Mouse (Mus musculus) neural tube, embryonic 11.5 days (tissue): ENCODE results near the gene Tspyl2. TPM values are rescaled to one million over a fixed set of nuclear protein-coding genes. Genes with fewer than 3 reads are reported as not detected.

Experiments
- ATAC-seq: fragments of 200-750 bp; cut with Nextera tagmentation; 2 replicates; pipeline ENCODE4 v1.8.0; 2017; ENCODE audit warnings: moderate number of reproducible peaks, mild to moderate bottlenecking, moderate TSS enrichment, moderate library complexity; ENCODE audit not compliant: insufficient read depth, low FRiP score, low TSS enrichment
- DNase-seq: peaks from one replicate; pipeline ENCODE4 v3.0.0-alpha.2; 2015; ENCODE audit warnings: low spot score
- H3K27ac ChIP-seq: fragments of 300-500 bp; sonication (generic); 2 replicates; pipeline ENCODE4 v1.5.1; 2014; ENCODE audit warnings: low read depth, mild to moderate bottlenecking, low read length
- H3K27me3 ChIP-seq: fragments of 300-500 bp; sonication (generic); 2 replicates; pipeline ENCODE4 v1.6.1; 2014; ENCODE audit warnings: mild to moderate bottlenecking, low read length, mixed read lengths; ENCODE audit not compliant: control insufficient read depth, insufficient read depth
- H3K36me3 ChIP-seq: fragments of 300-500 bp; sonication (generic); 2 replicates; pipeline ENCODE4 v1.6.1; 2014; ENCODE audit warnings: mild to moderate bottlenecking, low read length, moderate library complexity, mixed read lengths; ENCODE audit not compliant: control insufficient read depth, insufficient read depth
- H3K4me1 ChIP-seq: fragments of 300-500 bp; sonication (generic); 2 replicates; pipeline ENCODE4 v1.6.1; 2014; ENCODE audit warnings: low read length, mixed read lengths; ENCODE audit not compliant: control insufficient read depth, insufficient read depth
- H3K4me2 ChIP-seq: fragments of 300-500 bp; sonication (generic); 2 replicates; pipeline ENCODE4 v1.6.1; 2014; ENCODE audit warnings: low read depth, mild to moderate bottlenecking, moderate library complexity
- H3K4me3 ChIP-seq: fragments of 300-500 bp; sonication (generic); 2 replicates; pipeline ENCODE4 v1.5.1; 2014; ENCODE audit warnings: low read depth, low read length
- H3K9ac ChIP-seq: fragments of 300-500 bp; sonication (generic); 2 replicates; pipeline ENCODE4 v1.6.1; 2014; ENCODE audit warnings: mild to moderate bottlenecking, low read length
- H3K9me3 ChIP-seq: fragments of 300-500 bp; sonication (generic); 2 replicates; pipeline ENCODE4 v1.6.1; 2016; ENCODE audit warnings: low read length; ENCODE audit not compliant: control insufficient read depth
- WGBS: fragments of 180-500 bp; shearing (Covaris S2); extraction: QIAGEN DNeasy Blood & Tissue Kit; methylation state at CpG from one replicate; pipeline ENCODE4 v1.1.7; 2014; 5-methylcytosine and 5-hydroxymethylcytosine counted together
- polyA plus RNA-seq: library from polyadenylated mRNA; unstranded; fragments of >200 nt; fragmentation: Nextera tagmentation; extraction: Ambion mirVana; gene quantifications from 2 replicates; pipeline ENCODE4 v1.2.1, GENCODE M21; 2014

Tspyl2 gene
- polyA plus RNA-seq: 32.3 and 34.4 TPM in 2 replicates

GRCm38 (mm10) chrX:152342358-152342901, at the start of gene Tspyl2:
TSS of gene Tspyl2 (minus strand) at chrX:152342425.
- H3K27me3 ChIP-seq: peaks cover 47% of the 10 kb centered on the region
- DNase-seq (peak; percentile 92), ATAC-seq (peak; percentile 98)
- no peaks in the 10 kb centered on the region; the same call in 1 of the 2 replicates for H3K4me1 ChIP-seq
- H3K9me3 ChIP-seq: no peaks in the 10 kb centered on the region
- H3K4me2 ChIP-seq: peak within 1 kb of the TSS; percentile 51
- H3K36me3 ChIP-seq: no peaks in the 10 kb centered on the region
- peak within 1 kb of the TSS; percentile 70 for H3K27ac ChIP-seq
- H3K4me3 ChIP-seq: peak within 1 kb of the TSS; percentile 59
- H3K9ac ChIP-seq: peak within 1 kb of the TSS; percentile 71
- 7% methylated on average over 24 of the region's 27 CpGs for WGBS

GRCm38 (mm10) chrX:152368397-152369273, 26.4 kb upstream of the Tspyl2 start, which contains the start of gene Gpr173:
TSS of gene Gpr173 (minus strand) at chrX:152368704.
- Histone ChIP-seq H3K4me3 (peak within 1 kb of the TSS; percentile 47), H3K9me3 (no peaks in the 10 kb centered on the region), H3K27me3 (peaks cover 26% of the 10 kb centered on the region), H3K4me2 (peak within 1 kb of the TSS; percentile 48), H3K4me1 (0 out of 2 replicates have a peak, but pooled peaks cover 4% of the 10 kb centered on the region), H3K27ac (0 out of 2 replicates have a peak within 1 kb of the TSS, but pooled peaks have one; percentile 60), H3K36me3 (no peaks in the 10 kb centered on the region), H3K9ac (peak within 1 kb of the TSS; percentile 73)
- ATAC-seq: peak; percentile 95
- DNase-seq: peak; percentile 85
- 20% methylated on average over 20 of the region's 24 CpGs for WGBS

GRCm38 (mm10) chrX:152368054-152368396, 25.8 kb upstream of the Tspyl2 start:
- Histone ChIP-seq H3K4me3 (peak overlapping the region; percentile 47), H3K36me3 (no peaks in the 10 kb centered on the region), H3K4me2 (peak overlapping the region; percentile 48), H3K9ac (peak overlapping the region; percentile 73), H3K27me3 (peaks cover 26% of the 10 kb centered on the region), H3K9me3 (no peaks in the 10 kb centered on the region), H3K4me1 (0 out of 2 replicates have a peak, but pooled peaks cover 4% of the 10 kb centered on the region), H3K27ac (0 out of 2 replicates have a peak overlapping the region, but pooled peaks have one; percentile 60)
- WGBS: 11% methylated on average over 2 of the region's 4 CpGs
- ATAC-seq (peak; percentile 64), DNase-seq (peak; percentile 15)

- no peak overlapping the region for H3K4me3 ChIP-seq
- peaks cover 28% of the 10 kb centered on the region for H3K27me3 ChIP-seq
- 0 out of 2 replicates have a peak, but pooled peaks cover 4% of the 10 kb centered on the region for H3K4me1 ChIP-seq
- ATAC-seq (no peak), DNase-seq (no peak)
- peak overlapping the region; percentile 20 for H3K4me2 ChIP-seq
- H3K9ac ChIP-seq: no peak overlapping the region
- no peaks in the 10 kb centered on the region for H3K9me3 ChIP-seq
- H3K36me3 ChIP-seq: no peaks in the 10 kb centered on the region
- WGBS: 64% methylated on average over 2 of the region's 2 CpGs
- no peak overlapping the region for H3K27ac ChIP-seq
Measured at GRCm38 (mm10) chrX:152366418-152366817, 24.2 kb upstream of the Tspyl2 start.

- WGBS: 30% methylated on average over 5 of the region's 5 CpGs
- peaks cover 8% of the 10 kb centered on the region for H3K27me3 ChIP-seq
Measured at GRCm38 (mm10) chrX:152352553-152353153, 10.4 kb upstream of the Tspyl2 start.

GRCm38 (mm10) chrX:152347041-152347440, 4.8 kb upstream of the Tspyl2 start:
- H3K4me2 ChIP-seq: no peak overlapping the region
- no peak overlapping the region for H3K27ac ChIP-seq
- no peaks in the 10 kb centered on the region for H3K9me3 ChIP-seq
- H3K9ac ChIP-seq: no peak overlapping the region
- ATAC-seq (no peak), DNase-seq (no peak)
- no peak overlapping the region for H3K4me3 ChIP-seq
- no peaks in the 10 kb centered on the region for H3K36me3 ChIP-seq
- H3K4me1 ChIP-seq: no peaks in the 10 kb centered on the region
- 97% methylated on average over 14 of the region's 14 CpGs for WGBS
- H3K27me3 ChIP-seq: peaks cover 40% of the 10 kb centered on the region

More at GRCm38 (mm10) chrX:152352553-152353153, 10.4 kb upstream of the Tspyl2 start:
- no peak overlapping the region for H3K4me3 ChIP-seq
- peak; percentile 60; the same call in 1 of the 2 replicates for ATAC-seq
- peak; percentile 37 for DNase-seq
- H3K9ac ChIP-seq: no peak overlapping the region
- no peak overlapping the region for H3K4me2 ChIP-seq
- H3K4me1 ChIP-seq: no peaks in the 10 kb centered on the region
- no peak overlapping the region for H3K27ac ChIP-seq
- no peaks in the 10 kb centered on the region for H3K9me3 ChIP-seq
- no peaks in the 10 kb centered on the region for H3K36me3 ChIP-seq

GRCm38 (mm10) chrX:152346587-152346986, 4.4 kb upstream of the Tspyl2 start:
- no peaks in the 10 kb centered on the region for H3K36me3 ChIP-seq
- ATAC-seq (no peak), DNase-seq (no peak)
- peaks cover 43% of the 10 kb centered on the region for H3K27me3 ChIP-seq
- H3K4me1 ChIP-seq: no peaks in the 10 kb centered on the region
- 93% methylated on average over 15 of the region's 15 CpGs for WGBS
- no peak overlapping the region for H3K27ac ChIP-seq
- H3K9ac ChIP-seq: no peak overlapping the region
- no peak overlapping the region for H3K4me2 ChIP-seq
- no peaks in the 10 kb centered on the region for H3K9me3 ChIP-seq
- no peak overlapping the region for H3K4me3 ChIP-seq

GRCm38 (mm10) chrX:152342903-152343302, 678 bp upstream of the Tspyl2 start:
- Histone ChIP-seq H3K4me3 (peak overlapping the region; percentile 18), H3K9ac (no peak overlapping the region), H3K9me3 (no peaks in the 10 kb centered on the region), H3K4me2 (peak overlapping the region; percentile 35), H3K36me3 (no peaks in the 10 kb centered on the region), H3K27ac (peak overlapping the region; percentile 70), H3K27me3 (peaks cover 44% of the 10 kb centered on the region), H3K4me1 (no peaks in the 10 kb centered on the region; the same call in 1 of the 2 replicates)
- 28% methylated on average over 6 of the region's 6 CpGs for WGBS
- DNase-seq (no peak), ATAC-seq (no peak)
